Mouse (Mus musculus) embryo, embryonic 11 days (tissue): ENCODE measurements around the gene Crip1.

Source experiments
- DNase-seq: peaks from one replicate; pipeline ENCODE4 v3.0.0-alpha.2; 2015

Crip1 gene

DNA sequence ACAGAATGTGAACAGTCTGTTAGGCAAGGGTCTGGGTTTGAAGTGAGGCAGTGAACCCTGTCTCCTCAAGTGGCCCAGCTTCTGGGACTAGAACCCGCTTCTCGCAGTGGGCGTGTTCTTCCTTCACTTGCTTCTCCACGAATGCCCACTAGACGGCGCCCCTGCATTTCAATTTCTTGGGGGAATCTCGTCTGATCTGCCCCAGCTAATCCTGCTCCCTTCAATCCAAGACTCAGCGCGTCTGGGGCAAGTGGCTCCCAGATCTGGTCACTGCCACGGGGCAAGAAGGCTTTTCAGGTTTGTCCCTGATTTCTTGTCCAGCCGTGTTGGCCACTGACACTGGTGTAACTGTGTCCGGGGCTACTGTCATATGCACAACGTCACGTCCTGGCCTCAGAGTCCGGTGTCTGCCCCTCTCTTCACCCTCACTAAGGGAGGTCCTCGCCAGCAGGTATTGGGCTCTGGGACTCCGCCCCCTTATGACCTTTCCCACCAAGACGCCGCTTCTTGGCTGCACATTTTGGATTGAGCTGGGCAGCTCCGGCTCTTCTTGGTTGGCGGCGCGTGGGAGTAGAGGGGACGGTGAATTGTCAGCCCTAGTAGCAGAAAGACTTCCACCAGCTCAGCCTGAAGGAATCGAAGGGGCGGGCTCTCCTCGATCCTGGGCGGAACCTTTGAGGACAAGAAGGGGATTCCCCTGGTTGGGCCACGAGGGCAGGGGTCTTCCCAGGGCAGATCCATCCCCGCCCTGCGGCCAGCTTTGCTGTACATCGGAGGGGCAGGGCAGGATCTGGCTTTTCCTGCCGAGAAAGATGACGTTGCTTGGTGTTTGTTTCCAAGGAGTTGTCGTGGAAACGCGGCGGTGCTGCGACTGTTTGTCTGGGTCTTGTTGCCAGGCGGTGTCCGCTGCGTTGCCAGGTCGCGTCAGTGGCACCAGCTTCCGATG is at the start of gene Crip1:
TSS of gene Crip1 (plus strand) at position 205 of the 946 bp plus-strand sequence.
- DNase-seq = peak; percentile 80

GRCm38 (mm10) chr12:113097040-113097439 is 49.1 kb upstream of the Crip1 start:
- no peak for DNase-seq

DNA sequence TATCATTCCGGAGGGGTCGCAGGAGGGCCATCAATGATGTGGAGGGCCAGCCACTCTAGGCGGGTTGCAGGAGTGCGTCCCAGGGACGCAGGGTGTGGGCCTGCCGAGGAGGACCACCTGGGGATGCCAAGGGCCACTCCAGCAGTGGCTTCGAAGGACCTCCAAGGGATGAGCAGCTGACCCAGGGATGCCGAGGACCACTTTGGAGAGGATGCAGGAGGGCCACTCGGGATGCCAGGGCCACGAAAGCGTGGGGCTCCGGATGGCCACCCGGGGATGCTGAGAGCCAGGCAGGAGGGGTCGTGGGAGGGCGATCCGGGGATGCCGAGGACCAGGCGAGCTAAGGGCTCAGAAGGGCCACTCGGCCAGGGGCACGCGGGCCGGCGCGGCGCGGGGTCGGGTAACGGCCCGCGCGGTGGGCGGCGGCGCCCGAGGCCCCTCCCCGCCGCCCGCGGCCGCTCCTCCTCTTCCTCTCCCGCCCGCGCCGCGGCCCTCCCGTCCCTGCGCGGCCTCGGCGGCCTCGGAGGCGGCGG is 48.3 kb upstream of the Crip1 start, which contains the start of gene Mta1:
TSS of gene Mta1 (plus strand) at position 530 of the 533 bp plus-strand sequence.
- peak; percentile 90 for DNase-seq

GRCm38 (mm10) chr12:113098530-113099151 is 47.5 kb upstream of the Crip1 start:
- DNase-seq = peak; percentile 41

GRCm38 (mm10) chr12:113099470-113100237 is 46.5 kb upstream of the Crip1 start:
- DNase-seq = no peak

- DNase-seq = no peak
Measured at GRCm38 (mm10) chr12:113100448-113101076, 45.6 kb upstream of the Crip1 start.

DNA sequence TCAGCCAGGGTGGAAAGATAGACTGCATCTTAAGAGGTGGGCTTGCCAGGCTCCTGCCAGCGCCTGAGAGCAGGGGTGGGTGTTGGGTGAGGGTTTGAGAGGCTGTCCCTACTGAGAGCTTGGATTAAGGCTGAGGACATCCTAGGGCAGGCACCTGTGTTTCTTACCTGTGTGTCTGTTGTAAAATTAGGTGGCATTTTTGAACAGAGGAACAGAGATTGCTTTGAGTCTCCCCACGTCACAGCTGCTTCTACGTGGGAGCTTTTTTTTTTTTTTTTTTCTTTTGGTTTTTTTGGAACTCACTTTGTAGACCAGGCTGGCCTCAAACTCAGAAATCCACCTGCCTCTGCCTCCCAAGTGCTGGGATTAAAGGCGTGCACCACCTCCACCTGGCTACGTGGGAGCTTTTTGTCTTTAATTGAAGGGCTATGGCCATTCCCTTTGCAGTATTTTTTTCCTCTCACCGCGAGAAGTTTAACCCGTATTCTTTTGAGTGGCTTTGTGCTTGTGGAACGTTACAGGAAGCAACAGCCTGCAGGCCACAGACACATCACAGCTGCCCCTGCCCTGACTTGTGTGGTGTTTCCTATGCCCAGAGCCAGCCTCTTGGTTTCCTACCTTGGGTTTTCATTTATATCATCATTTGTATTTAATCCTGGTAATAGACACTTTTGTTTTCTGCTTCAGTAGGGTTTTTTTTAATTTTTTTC is 44.7 kb upstream of the Crip1 start:
- DNase-seq = no peak

DNA sequence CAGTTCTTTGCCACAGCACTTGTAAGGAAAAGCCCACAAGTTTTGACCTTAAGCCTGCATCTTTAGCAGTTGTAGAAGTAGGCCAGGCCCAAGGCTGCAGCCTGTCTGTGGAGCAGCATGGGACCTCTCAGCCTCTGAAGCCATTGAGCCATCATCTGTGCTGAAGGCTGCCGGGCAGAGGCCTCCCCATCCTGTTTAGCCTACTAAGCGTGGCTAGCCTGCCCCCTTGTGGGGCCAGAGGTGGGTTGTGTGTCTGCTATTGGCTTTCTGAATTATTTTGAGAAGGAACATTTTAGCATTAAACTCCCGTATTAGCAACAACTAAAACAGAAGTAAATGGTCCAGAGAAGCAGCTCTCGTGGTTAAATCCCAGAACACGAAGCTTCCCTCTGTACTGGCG is 43.7 kb upstream of the Crip1 start:
- peak; percentile 64 for DNase-seq

DNA sequence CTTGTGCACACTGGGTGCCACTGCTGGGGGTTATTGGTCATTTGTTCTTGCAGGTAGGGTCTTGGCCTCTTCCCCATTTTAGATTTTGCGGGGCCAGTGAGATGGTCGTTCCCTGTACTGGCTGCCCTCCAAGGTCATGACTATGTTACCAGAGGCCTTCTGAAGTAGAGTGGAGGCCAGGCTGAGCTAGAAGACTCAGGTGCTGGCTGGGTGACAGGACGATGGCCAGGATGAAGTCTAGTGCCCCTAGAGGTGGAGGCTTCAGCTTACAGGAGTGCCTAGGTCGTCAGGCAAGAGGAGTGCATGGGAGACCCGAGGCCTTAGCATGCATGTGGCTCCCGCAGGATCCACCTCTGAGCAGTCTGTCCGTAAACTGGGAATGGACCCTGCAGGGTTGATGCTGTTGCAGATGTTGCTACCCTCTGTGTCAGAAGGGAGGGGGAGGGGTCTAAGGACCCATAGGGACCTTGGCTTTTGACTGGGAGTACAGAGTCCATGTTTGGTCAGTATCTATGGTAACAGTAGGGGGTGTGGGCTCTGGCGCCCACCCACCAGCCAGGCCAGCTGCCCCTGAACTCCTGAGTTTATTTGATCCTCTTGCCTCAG is 42.2 kb upstream of the Crip1 start:
- no peak for DNase-seq

DNA sequence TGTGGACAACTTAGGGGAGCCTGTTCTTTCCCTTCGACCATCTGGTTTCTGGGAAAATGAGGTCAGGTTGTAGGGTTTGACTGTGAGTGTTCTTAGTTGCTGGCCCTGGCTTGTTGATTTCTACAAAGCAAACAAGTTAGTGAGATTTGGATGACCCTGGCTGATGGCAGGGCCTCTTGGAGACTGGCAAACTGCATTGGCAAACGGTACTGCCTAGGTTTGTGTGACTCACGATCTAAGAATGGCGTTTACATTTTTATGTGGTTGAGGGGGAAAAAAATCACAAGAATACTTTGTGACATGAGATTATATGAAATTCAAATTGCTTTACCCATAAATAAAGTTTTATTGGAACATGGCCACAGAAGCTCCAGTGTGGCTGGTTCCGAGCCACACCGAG is 39.7 kb upstream of the Crip1 start:
- DNase-seq = no peak

DNA sequence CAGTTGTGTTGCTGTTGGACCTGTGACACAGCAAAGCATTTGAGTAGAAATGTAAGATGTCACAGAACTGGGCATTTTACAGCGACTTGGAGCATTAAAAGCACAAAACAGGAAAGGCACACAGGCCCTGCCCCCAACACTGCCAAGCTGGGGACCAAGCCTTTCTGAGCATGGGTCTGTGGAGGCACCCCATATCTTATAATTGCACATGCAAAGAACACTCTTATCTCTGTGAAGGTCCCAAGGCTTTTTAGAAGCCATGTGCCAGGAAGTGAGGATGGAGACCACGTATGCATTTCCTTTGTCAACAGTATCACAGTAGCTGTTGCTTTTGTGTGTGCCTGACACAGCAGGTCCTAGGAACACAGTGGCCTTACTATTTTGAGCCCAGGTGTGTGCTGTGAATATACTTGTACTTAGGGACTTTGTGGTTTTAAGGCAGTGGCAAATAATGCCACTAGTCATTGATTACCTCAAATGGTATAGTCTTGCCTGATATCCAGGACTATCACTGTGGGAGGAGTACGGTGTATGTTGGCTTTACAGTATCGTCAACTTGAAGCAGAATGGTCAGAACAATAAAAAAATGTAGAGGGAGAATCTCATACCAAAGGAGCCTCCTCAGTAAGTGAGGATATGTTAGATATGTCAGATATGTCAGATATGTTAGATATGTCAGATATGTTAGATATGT is 38.5 kb upstream of the Crip1 start:
- DNase-seq = no peak

GRCm38 (mm10) chr12:113108528-113109283 is 37.4 kb upstream of the Crip1 start:
- DNase-seq = no peak

GRCm38 (mm10) chr12:113109801-113110200 is 36.3 kb upstream of the Crip1 start:
- no peak for DNase-seq

- no peak for DNase-seq
Measured at GRCm38 (mm10) chr12:113114141-113114540, 32.0 kb upstream of the Crip1 start.

- no peak for DNase-seq
Measured at GRCm38 (mm10) chr12:113114856-113115538, 31.1 kb upstream of the Crip1 start.

DNA sequence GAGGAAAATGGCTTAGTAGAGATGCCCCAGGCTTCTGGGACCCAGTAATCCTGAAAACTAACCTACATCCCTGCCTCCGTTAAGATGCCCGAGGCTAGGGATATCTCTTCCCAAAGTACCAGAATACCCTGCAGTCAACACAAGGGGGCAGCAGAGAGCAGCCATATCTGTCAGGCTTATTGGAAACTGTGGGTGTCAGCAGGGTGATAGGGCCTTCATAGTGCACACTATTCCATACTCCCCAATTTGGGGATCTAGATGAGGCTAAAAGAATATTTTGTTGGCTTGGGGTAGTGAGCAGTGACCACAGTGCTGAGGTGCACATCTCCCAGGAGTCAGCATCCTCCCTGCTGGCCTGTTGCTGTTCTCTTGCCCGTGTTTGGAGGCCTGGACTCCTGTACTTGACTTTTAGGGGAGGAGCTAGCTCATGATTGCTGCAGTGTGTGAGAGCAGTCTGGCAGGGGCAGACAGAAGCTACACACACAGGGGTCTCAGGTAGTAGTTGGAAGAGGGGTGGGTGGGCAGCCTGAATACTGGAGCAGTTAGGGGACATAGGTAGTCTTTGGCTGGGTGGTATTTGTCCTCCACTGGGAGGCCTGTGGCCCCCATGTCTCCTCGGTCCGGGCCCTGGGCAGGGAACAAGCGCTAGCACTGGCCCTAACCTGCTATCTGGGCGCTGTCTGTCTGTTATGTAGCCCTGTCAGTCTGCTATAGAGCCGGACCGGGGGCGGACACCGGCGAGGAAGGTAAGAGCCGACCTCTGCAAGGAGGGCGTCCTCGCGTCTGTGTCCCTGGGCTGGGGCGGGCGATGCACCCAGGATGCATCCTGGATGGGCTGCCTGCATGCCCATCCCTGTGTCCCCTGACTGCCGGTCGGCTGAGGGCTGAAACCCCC is 26.4 kb upstream of the Crip1 start:
- peak; percentile 78 for DNase-seq

- DNase-seq = no peak
Measured at GRCm38 (mm10) chr12:113124726-113125125, 21.4 kb upstream of the Crip1 start.

DNA sequence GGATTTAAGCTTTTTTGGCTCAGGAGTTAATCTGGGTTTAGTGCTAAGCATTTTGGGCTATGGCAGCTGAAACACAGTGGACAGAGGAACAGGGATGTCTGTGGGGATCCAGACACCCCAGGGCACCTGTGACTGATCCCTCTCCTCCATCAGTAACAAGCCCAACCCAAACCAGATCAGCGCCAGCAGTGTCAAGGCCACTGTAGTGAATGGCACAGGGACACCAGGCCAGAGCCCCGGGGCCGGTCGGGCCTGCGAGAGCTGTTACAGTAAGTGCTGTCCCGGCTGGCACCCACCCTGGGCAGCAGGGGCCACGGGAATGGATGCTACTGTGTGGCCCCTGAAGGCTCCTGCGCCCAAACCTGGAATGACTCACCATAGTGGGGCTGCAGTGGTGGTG is 15.4 kb upstream of the Crip1 start:
- DNase-seq = no peak
